Mouse (Mus musculus): ENCODE results near the gene Shisa5.

DNA sequence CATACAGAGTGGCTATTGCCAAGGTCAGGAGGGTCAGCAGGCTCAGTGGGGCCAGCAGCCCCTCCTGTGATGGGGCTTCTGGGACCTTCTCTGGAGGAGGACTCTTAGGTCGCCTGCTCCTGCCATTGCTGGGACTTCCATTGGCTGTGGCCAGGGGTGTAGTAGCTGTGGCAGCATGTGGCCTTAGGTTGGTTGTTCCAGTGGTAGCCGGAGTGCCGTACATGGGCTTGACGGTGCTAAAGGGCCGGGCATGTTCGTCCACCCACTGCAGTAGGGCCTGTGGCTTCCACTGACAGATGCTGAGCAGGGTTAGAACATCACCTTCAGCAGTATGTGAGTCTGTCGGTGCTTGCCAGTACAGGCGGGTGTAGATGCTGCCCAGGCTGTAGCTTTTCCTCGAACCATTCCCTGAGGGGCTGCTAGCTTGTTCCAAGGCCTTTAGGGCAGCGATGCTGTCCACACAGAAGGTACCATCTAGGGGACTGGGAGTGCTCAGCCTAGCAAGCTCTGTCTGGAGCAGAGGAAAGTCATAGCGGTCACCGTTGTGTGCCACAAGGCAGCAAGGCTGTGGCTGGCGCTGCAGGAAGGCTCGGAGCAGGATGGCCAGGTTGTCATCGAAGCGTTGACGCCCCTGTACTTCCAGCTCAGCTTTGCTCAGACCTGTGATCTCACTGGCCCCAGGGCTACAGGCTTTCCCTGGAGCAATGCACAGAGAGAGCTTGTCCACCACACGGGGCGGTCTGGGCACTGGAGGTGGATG, 19.8 kb downstream of the Shisa5 start:
- TF ChIP-seq CTCF (IDR thresholded peaks at IDR 0.05; ENCODE audit: control insufficient read depth, insufficient read depth, insufficient replicate concordance, low read depth, low read length): no peak
- TF ChIP-seq POLR2A (IDR thresholded peaks at IDR 0.05; ENCODE audit: control insufficient read depth, low read depth, low read length): no peak

Data from testis, adult 2 months (tissue).